Mouse (Mus musculus): ENCODE measurements around the gene 3110009E18Rik. TPM values are rescaled to one million over a fixed set of nuclear protein-coding genes. Genes with fewer than 3 reads are reported as not detected.

Gene 3110009E18Rik
- polyA plus RNA-seq, 1 experiment, result 7.7 TPM

DNA sequence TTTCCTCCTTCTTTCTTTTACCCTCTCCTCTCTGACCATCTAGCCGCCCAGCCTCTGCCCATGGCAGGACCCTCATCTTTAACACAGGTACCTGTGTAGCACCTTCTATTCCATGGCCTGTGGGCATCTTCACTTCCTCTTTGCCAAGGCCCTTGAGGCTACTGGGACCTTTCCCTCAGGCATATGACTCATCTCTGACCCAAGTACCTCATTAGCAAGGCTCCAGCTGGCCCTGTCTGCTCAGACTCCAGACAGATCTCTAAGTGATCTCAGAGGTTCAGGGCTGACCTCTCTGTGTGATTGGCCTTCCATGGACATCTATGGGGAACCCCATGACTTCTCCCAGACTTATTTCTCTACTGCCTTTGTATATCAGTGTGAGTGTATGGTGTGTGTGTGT, 40.4 kb upstream of the 3110009E18Rik start:
- Histone ChIP-seq H3K4me1 (ENCODE audit: control insufficient read depth, insufficient read depth, low read length) (no peaks in the 10 kb centered on the region), H3K4me3 (replicated peaks; ENCODE audit: insufficient read depth, low read depth, low read length) (no peak overlapping the region), H3K27ac (ENCODE audit: insufficient read depth, low read length) (no peak overlapping the region), H3K27me3 (ENCODE audit: control insufficient read depth, insufficient read depth, low read length) (no peaks in the 10 kb centered on the region)
- 93% methylated on average over 1 of the region's 1 CpGs for WGBS
- TF ChIP-seq CTCF (IDR thresholded peaks at IDR 0.05; ENCODE audit: borderline replicate concordance, insufficient read depth, low read depth, low read length) (no peak), POLR2A (IDR thresholded peaks at IDR 0.05; ENCODE audit: borderline replicate concordance, insufficient read depth, low read length) (no peak)
- no peak for DNase-seq

DNA sequence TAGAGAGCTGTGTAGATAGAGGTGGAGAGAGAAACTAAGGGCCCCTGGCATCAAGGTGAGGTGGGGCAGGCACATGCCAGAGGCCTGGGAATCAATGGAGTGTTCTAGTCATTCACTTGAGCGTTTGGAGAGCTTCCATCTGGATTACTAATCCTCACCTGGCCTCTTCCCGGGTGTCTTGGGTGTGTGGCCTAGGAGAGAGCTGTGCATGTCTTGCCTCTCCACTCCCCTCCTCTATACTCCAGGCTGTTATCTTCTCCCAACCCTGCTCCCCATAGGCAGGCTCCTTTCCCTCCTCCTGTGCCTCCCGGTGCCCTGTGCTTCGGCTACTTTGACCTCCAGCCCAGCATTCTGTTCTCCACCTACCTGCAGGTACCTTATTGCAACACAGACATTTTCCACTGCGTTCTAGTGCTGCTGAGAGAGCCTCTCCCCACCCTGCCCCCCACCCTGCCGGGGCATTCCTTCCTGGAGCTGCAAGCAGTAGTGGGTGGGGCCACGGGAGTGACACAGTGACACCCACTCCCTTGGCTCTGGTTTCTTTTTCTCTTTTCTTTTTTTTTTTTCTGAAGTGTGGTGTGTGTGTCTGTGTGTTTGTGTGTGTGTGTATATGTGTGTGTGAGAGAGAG, 37.9 kb upstream of the 3110009E18Rik start:
- Histone ChIP-seq H3K4me3 (replicated peaks; ENCODE audit: insufficient read depth, low read depth, low read length) (no peak overlapping the region), H3K27me3 (ENCODE audit: control insufficient read depth, insufficient read depth, low read length) (no peaks in the 10 kb centered on the region), H3K27ac (ENCODE audit: insufficient read depth, low read length) (no peak overlapping the region), H3K4me1 (ENCODE audit: control insufficient read depth, insufficient read depth, low read length) (no peaks in the 10 kb centered on the region)
- WGBS, result 49% methylated on average over 7 of the region's 7 CpGs
- no peak for DNase-seq
- TF ChIP-seq POLR2A (IDR thresholded peaks at IDR 0.05; ENCODE audit: borderline replicate concordance, insufficient read depth, low read length) (no peak), CTCF (IDR thresholded peaks at IDR 0.05; ENCODE audit: borderline replicate concordance, insufficient read depth, low read depth, low read length) (no peak)

DNA sequence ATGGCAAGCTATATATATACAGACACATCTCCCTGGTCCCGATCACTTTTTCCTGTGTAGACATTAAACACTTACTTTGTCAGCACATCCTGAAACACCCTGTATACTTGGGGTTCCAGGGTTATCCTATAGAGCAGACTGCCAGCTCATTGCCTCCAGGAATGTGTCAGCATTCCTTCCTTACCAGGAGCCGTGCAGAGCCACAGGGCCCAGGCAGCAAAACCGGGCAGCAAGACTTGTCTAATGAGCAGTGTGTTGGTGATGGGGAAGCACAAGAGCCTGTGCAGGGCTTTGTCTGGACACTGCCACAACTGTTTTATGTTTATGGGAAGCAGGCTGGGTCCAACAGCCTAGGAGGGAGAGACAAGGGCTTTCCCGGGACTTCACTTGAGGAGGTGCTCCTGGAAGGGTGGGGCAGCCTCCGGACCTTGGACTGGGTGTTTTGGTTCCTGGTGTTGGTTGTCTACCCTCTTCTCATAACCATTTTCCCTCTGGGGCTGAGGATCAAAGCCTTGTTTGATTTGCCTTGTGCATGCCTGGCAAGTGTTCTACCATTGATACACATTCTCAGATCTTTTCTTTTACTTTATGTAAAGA, 37.0 kb upstream of the 3110009E18Rik start:
- Histone ChIP-seq H3K27ac (ENCODE audit: insufficient read depth, low read length) (no peak overlapping the region), H3K27me3 (ENCODE audit: control insufficient read depth, insufficient read depth, low read length) (no peaks in the 10 kb centered on the region), H3K4me3 (replicated peaks; ENCODE audit: insufficient read depth, low read depth, low read length) (no peak overlapping the region), H3K4me1 (ENCODE audit: control insufficient read depth, insufficient read depth, low read length) (no peaks in the 10 kb centered on the region)
- TF ChIP-seq CTCF (IDR thresholded peaks at IDR 0.05; ENCODE audit: borderline replicate concordance, insufficient read depth, low read depth, low read length) (no peak), POLR2A (IDR thresholded peaks at IDR 0.05; ENCODE audit: borderline replicate concordance, insufficient read depth, low read length) (no peak)
- WGBS, result 82% methylated on average over 5 of the region's 5 CpGs
- no peak for DNase-seq

DNA sequence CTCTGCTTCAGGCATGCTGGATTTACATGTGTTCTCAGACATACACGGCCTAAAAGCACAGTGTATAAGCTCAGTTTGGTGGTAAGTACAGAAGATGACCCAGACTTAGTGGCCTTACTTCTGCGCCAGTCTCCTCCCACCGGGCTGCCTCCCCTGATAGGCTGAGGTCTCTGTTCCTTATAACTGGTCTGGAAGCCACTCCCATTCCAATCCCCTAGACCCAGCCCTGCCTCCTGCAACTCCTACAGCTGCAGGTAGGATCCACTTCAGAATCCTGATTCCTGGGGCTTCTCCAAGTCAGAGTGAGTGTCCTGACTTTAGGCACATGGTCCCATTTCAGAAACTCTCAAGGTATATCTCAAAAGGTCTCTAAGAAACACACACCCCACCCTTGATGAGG, 35.3 kb upstream of the 3110009E18Rik start:
- no peak for TF ChIP-seq CTCF (IDR thresholded peaks at IDR 0.05; ENCODE audit: borderline replicate concordance, insufficient read depth, low read depth, low read length)
- no peak for TF ChIP-seq POLR2A (IDR thresholded peaks at IDR 0.05; ENCODE audit: borderline replicate concordance, insufficient read depth, low read length)
- Histone ChIP-seq H3K4me3 (replicated peaks; ENCODE audit: insufficient read depth, low read depth, low read length) (no peak overlapping the region), H3K27ac (ENCODE audit: insufficient read depth, low read length) (no peak overlapping the region), H3K4me1 (ENCODE audit: control insufficient read depth, insufficient read depth, low read length) (no peaks in the 10 kb centered on the region; the same call in 1 of the 2 replicates), H3K27me3 (ENCODE audit: control insufficient read depth, insufficient read depth, low read length) (no peaks in the 10 kb centered on the region)
- WGBS, result 77% methylated on average over 3 of the region's 3 CpGs
- no peak for DNase-seq

DNA sequence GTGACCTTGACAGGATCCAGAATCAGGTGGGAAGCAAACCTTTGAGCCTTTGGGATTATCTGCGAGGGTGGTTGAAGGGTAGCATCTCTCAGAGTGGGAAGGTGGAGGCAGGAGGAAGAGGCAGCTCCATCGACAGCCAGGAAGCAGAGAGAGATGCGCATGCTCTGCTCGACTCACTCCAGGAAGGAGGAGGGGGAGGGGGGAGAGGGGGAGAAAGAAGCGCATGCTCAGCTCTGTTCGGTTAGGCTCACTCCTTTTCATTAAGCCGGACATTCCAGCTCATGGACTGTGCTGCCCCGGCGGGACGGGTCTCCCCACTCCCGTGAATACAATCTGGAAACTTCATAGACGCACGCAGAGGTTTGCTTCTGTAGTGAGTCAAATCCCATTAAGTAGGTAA, 34.3 kb upstream of the 3110009E18Rik start:
- WGBS, result 64% methylated on average over 13 of the region's 13 CpGs

GRCm38 (mm10) chr1:120089180-120089579, 31.8 kb upstream of the 3110009E18Rik start:
- no peaks in the 10 kb centered on the region for H3K27me3 ChIP-seq (ENCODE audit: control insufficient read depth, insufficient read depth, low read length)
- no peak for DNase-seq
- no peak overlapping the region for H3K4me3 ChIP-seq (replicated peaks; ENCODE audit: insufficient read depth, low read depth, low read length)
- no peak overlapping the region for H3K27ac ChIP-seq (ENCODE audit: insufficient read depth, low read length)
- no peaks in the 10 kb centered on the region; the same call in 1 of the 2 replicates for H3K4me1 ChIP-seq (ENCODE audit: control insufficient read depth, insufficient read depth, low read length)
- TF ChIP-seq POLR2A (IDR thresholded peaks at IDR 0.05; ENCODE audit: borderline replicate concordance, insufficient read depth, low read length), result no peak
- no peak for TF ChIP-seq CTCF (IDR thresholded peaks at IDR 0.05; ENCODE audit: borderline replicate concordance, insufficient read depth, low read depth, low read length)
- WGBS, result 45% methylated on average over 5 of the region's 5 CpGs

More for the DNA sequence above, 34.3 kb upstream of the 3110009E18Rik start:
- Histone ChIP-seq H3K27ac (ENCODE audit: insufficient read depth, low read length) (no peak overlapping the region), H3K27me3 (ENCODE audit: control insufficient read depth, insufficient read depth, low read length) (no peaks in the 10 kb centered on the region), H3K4me3 (replicated peaks; ENCODE audit: insufficient read depth, low read depth, low read length) (no peak overlapping the region), H3K4me1 (ENCODE audit: control insufficient read depth, insufficient read depth, low read length) (no peaks in the 10 kb centered on the region; the same call in 1 of the 2 replicates)
- TF ChIP-seq CTCF (IDR thresholded peaks at IDR 0.05; ENCODE audit: borderline replicate concordance, insufficient read depth, low read depth, low read length) (no peak), POLR2A (IDR thresholded peaks at IDR 0.05; ENCODE audit: borderline replicate concordance, insufficient read depth, low read length) (no peak)
- no peak for DNase-seq

GRCm38 (mm10) chr1:120090880-120091570, 30.0 kb upstream of the 3110009E18Rik start:
- Histone ChIP-seq H3K4me3 (replicated peaks; ENCODE audit: insufficient read depth, low read depth, low read length) (no peak overlapping the region), H3K27me3 (ENCODE audit: control insufficient read depth, insufficient read depth, low read length) (no peaks in the 10 kb centered on the region), H3K4me1 (ENCODE audit: control insufficient read depth, insufficient read depth, low read length) (no peaks in the 10 kb centered on the region; the same call in 1 of the 2 replicates), H3K27ac (ENCODE audit: insufficient read depth, low read length) (no peak overlapping the region)
- 54% methylated on average over 8 of the region's 8 CpGs for whole genome bisulfite sequencing
- TF ChIP-seq CTCF (IDR thresholded peaks at IDR 0.05; ENCODE audit: borderline replicate concordance, insufficient read depth, low read depth, low read length) (no peak), POLR2A (IDR thresholded peaks at IDR 0.05; ENCODE audit: borderline replicate concordance, insufficient read depth, low read length) (no peak)
- no peak for DNase-seq
